ENCODE assay signal across 9 mouse cellular contexts in genomic region chr8:119811925-119812324, GRCm38 (mm10). TPM values are rescaled to one million over a fixed set of nuclear protein-coding genes. Genes with fewer than 3 reads are reported as not detected.
DNase-seq lines count a peak whose midpoint lies in the region; ATAC-seq and TF ChIP-seq lines count a peak whose summit lies in the region.
"Had no signal": no experiment of that assay in that cellular context is flagged by ENCODE, and none has a peak within 500 bp of the region (broad histone marks: within the 10 kb centered on the region; RNA-seq: fewer than 3 reads in every experiment).

No protein-coding gene starts in this region.

- 27% methylated on average over 6 of the region's 6 CpGs for WGBS in liver, postnatal 0 days (ENCODE audit: insufficient replicate concordance)
- 48% methylated on average over 6 of the region's 6 CpGs for WGBS in stomach, postnatal 0 days

- no peak for TF ChIP-seq POLR2A in bone marrow macrophage, adult 2 months (IDR thresholded peaks at IDR 0.05; ENCODE audit: borderline replicate concordance, low read depth, low read length)

- DNase-seq in layer of hippocampus, adult 11-12 months (ENCODE audit: low spot score): peak; percentile 51
- no peak for DNase-seq in layer of hippocampus, adult 18-20 months (ENCODE audit: low spot score in 2 of 2)
- peak; percentile 47 for DNase-seq in liver, postnatal 0 days
- no peak for DNase-seq in stomach, postnatal 0 days (ENCODE audit: low spot score)
- no peak for DNase-seq in right cerebral cortex, adult 18-20 months
- DNase-seq in frontal cortex, postnatal 10 days (ENCODE audit: low spot score in 2 of 2): no peak
- DNase-seq: cerebellum, adult 8-10 months had no signal

- peak; percentile 31; the same call in 1 of the 2 replicates for TF ChIP-seq CTCF in bone marrow macrophage, adult 2 months (IDR thresholded peaks at IDR 0.05; ENCODE audit: low read depth, low read length)
- peak; percentile 68 for TF ChIP-seq CTCF in liver, postnatal 0 days (IDR thresholded peaks at IDR 0.05; ENCODE audit: low read depth)
- TF ChIP-seq CTCF in stomach, postnatal 0 days (IDR thresholded peaks at IDR 0.05; ENCODE audit: low read depth): peak; percentile 53

- H3K4me3 ChIP-seq in bone marrow macrophage, adult 2 months (ENCODE audit: insufficient read depth, low read length): no peak overlapping the region
- H3K4me3 ChIP-seq in liver, postnatal 0 days (ENCODE audit: low read depth, low read length): no peak overlapping the region
- H3K4me3 ChIP-seq in stomach, postnatal 0 days (ENCODE audit: low read depth, low read length): no peak overlapping the region

- H3K9me3 ChIP-seq in liver, postnatal 0 days (ENCODE audit: low read length): no peaks in the 10 kb centered on the region
- H3K9me3 ChIP-seq in stomach, postnatal 0 days (ENCODE audit: control insufficient read depth, low read length): no peaks in the 10 kb centered on the region

- peaks cover 42% of the 10 kb centered on the region for H3K4me1 ChIP-seq in bone marrow macrophage, adult 2 months (ENCODE audit: control insufficient read depth, insufficient read depth, low read length)
- peaks cover 31% of the 10 kb centered on the region for H3K4me1 ChIP-seq in liver, postnatal 0 days (ENCODE audit: insufficient read depth)
- peaks cover 7% of the 10 kb centered on the region for H3K4me1 ChIP-seq in stomach, postnatal 0 days (replicated peaks; ENCODE audit: control insufficient read depth, insufficient read depth)

- no peaks in the 10 kb centered on the region for H3K27me3 ChIP-seq in liver, postnatal 0 days (ENCODE audit: insufficient read depth, low read length)
- H3K27me3 ChIP-seq in stomach, postnatal 0 days (ENCODE audit: control insufficient read depth, insufficient read depth, low read length): no peaks in the 10 kb centered on the region

- peak overlapping the region; percentile 79 for H3K27ac ChIP-seq in bone marrow macrophage, adult 2 months (ENCODE audit: insufficient read depth, low read depth, low read length)
- H3K27ac ChIP-seq in liver, postnatal 0 days (ENCODE audit: low read depth): peak overlapping the region; percentile 91
- H3K27ac ChIP-seq in stomach, postnatal 0 days (replicated peaks): peak overlapping the region; percentile 83

- no peak overlapping the region for H3K9ac ChIP-seq in liver, postnatal 0 days (replicated peaks)
- no peak overlapping the region for H3K9ac ChIP-seq in stomach, postnatal 0 days (ENCODE audit: low read length)

- peaks cover 6% of the 10 kb centered on the region; the same call in 1 of the 2 replicates for H3K36me3 ChIP-seq in liver, postnatal 0 days (replicated peaks; ENCODE audit: insufficient read depth, low read length)
- peaks cover 2% of the 10 kb centered on the region; the same call in 1 of the 2 replicates for H3K36me3 ChIP-seq in stomach, postnatal 0 days (ENCODE audit: control insufficient read depth, insufficient read depth, low read length)

- peak; percentile 49 for ATAC-seq in liver, postnatal 0 days
- ATAC-seq in stomach, postnatal 0 days (ENCODE audit: low FRiP score, low TSS enrichment): no peak
- ATAC-seq in erythroid progenitor cell, adult 5-6 weeks (replicated peaks; ENCODE audit: low FRiP score, poor library complexity, severe bottlenecking): no peak

- H3K4me2 ChIP-seq in liver, postnatal 0 days (ENCODE audit: low read depth, low read length): peak overlapping the region; percentile 22; the same call in 1 of the 2 replicates
- H3K4me2 ChIP-seq in stomach, postnatal 0 days (replicated peaks; ENCODE audit: low read depth): no peak overlapping the region; the same call in 1 of the 2 replicates

- TF ChIP-seq EP300 in liver, postnatal 0 days (IDR thresholded peaks at IDR 0.05; ENCODE audit: low read depth): no peak
- no peak for TF ChIP-seq EP300 in stomach, postnatal 0 days (optimal IDR thresholded peaks at IDR 0.05)

RNA-seq across cellular contexts. Expression of gene Cotl1, which starts 28.4 kb away (rescaled TPM):
- 100 to 1,000 TPM; 151 to 155 TPM for total RNA-seq in layer of hippocampus, adult 18-20 months (2021)
- 472 and 492 TPM in 2 replicates for polyA plus RNA-seq in bone marrow macrophage, adult 2 months (2012; ENCODE audit: insufficient read depth, insufficient read length, missing spikeins)
- polyA plus RNA-seq in liver, postnatal 0 days (2015; fragmentation: Nextera tagmentation; extraction: Ambion mirVana): 28.5 and 28.8 TPM in 2 replicates
- polyA plus RNA-seq in stomach, postnatal 0 days (2015; fragmentation: Nextera tagmentation; extraction: Ambion mirVana): 100 and 106 TPM in 2 replicates
- 17.2 and 53.0 TPM in 2 replicates for total RNA-seq in erythroid progenitor cell, adult 5-6 weeks (2015; ENCODE audit: low replicate concordance)
- 60.7 and 71.3 TPM in 2 replicates for total RNA-seq in erythroid progenitor cell, adult 5-6 weeks (2017; ENCODE audit: low replicate concordance)

RNA-seq across cellular contexts. Expression of gene Tldc1, which starts 33.7 kb away (rescaled TPM):
- total RNA-seq in layer of hippocampus, adult 18-20 months (2021): 10 to 100 TPM; 13.8 to 15.1 TPM
- polyA plus RNA-seq in bone marrow macrophage, adult 2 months (2012; ENCODE audit: insufficient read depth, insufficient read length, missing spikeins): 5.4 and 6.5 TPM in 2 replicates
- polyA plus RNA-seq in liver, postnatal 0 days (2015; fragmentation: Nextera tagmentation; extraction: Ambion mirVana): 4.3 and 4.6 TPM in 2 replicates
- polyA plus RNA-seq in stomach, postnatal 0 days (2015; fragmentation: Nextera tagmentation; extraction: Ambion mirVana): 9.1 and 10.7 TPM in 2 replicates
- total RNA-seq in erythroid progenitor cell, adult 5-6 weeks (2015; ENCODE audit: low replicate concordance): 4.2 TPM in 1 of 2 replicates, not detected in the other
- 0.51 TPM in 1 of 2 replicates, not detected in the other for total RNA-seq in erythroid progenitor cell, adult 5-6 weeks (2017; ENCODE audit: low replicate concordance)

RNA-seq across cellular contexts. Expression of gene Klhl36, which starts 50.1 kb away (rescaled TPM):
- total RNA-seq in layer of hippocampus, adult 18-20 months (2021): 1 to 10 TPM; 8.1 to 8.6 TPM
- 7.6 and 8.3 TPM in 2 replicates for polyA plus RNA-seq in bone marrow macrophage, adult 2 months (2012; ENCODE audit: insufficient read depth, insufficient read length, missing spikeins)
- 4.3 and 4.9 TPM in 2 replicates for polyA plus RNA-seq in liver, postnatal 0 days (2015; fragmentation: Nextera tagmentation; extraction: Ambion mirVana)
- polyA plus RNA-seq in stomach, postnatal 0 days (2015; fragmentation: Nextera tagmentation; extraction: Ambion mirVana): 9.0 and 10.0 TPM in 2 replicates
- total RNA-seq in erythroid progenitor cell, adult 5-6 weeks (2015; ENCODE audit: low replicate concordance): 1.1 TPM in 1 of 2 replicates, not detected in the other
- 1.8 and 2.3 TPM in 2 replicates for total RNA-seq in erythroid progenitor cell, adult 5-6 weeks (2017; ENCODE audit: low replicate concordance)

Comparison
In these comparisons a context has a peak if more than half of its experiments do, and no peak if none do; other contexts are left out.
1. DNase-seq: peak in layer of hippocampus, adult 11-12 months (single experiment) and liver, postnatal 0 days (single experiment); none in layer of hippocampus, adult 18-20 months (0 of 2), stomach, postnatal 0 days (single experiment), right cerebral cortex, adult 18-20 months (single experiment) and frontal cortex, postnatal 10 days (0 of 2).
2. Peak in every context shown above with its lines, with median percentiles within 50 percentile points of each other: H3K27ac ChIP-seq and CTCF ChIP-seq.